Mouse (Mus musculus) C2C12 (cell line): ENCODE results near the gene Shoc2.

Source experiments
- CEBPB ChIP-seq: IDR thresholded peaks from one replicate; pipeline ENCODE4 v1.6.1; 2011; ENCODE audit warnings: low read depth, mild to moderate bottlenecking, control low read depth, moderate library complexity
- CTCF ChIP-seq: IDR thresholded peaks from one replicate; pipeline ENCODE4 v1.5.1; 2011; ENCODE audit not compliant: control insufficient read depth, insufficient read depth, insufficient read length
- FOSL1 ChIP-seq: IDR thresholded peaks from one replicate; pipeline ENCODE4 v1.8.0; 2011; ENCODE audit warnings: mild to moderate bottlenecking, low read length; ENCODE audit not compliant: poor library complexity, insufficient read depth, severe bottlenecking
- MAX ChIP-seq: IDR thresholded peaks from one replicate; pipeline ENCODE4 v1.6.1; 2011; ENCODE audit warnings: mild to moderate bottlenecking, control low read depth
- MYOD1 ChIP-seq: IDR thresholded peaks from one replicate; pipeline ENCODE4 v1.6.1; 2011; ENCODE audit warnings: low read depth; ENCODE audit not compliant: control insufficient read depth, insufficient read length
- MYOG ChIP-seq: IDR thresholded peaks from one replicate; pipeline ENCODE4 v1.6.1; 2011; ENCODE audit not compliant: control insufficient read depth, insufficient read length; ENCODE audit errors: extremely low read depth
- USF1 ChIP-seq: IDR thresholded peaks from one replicate; pipeline ENCODE4 v1.6.1; 2011; ENCODE audit warnings: low read depth, mild to moderate bottlenecking, control low read depth, moderate library complexity

DNA sequence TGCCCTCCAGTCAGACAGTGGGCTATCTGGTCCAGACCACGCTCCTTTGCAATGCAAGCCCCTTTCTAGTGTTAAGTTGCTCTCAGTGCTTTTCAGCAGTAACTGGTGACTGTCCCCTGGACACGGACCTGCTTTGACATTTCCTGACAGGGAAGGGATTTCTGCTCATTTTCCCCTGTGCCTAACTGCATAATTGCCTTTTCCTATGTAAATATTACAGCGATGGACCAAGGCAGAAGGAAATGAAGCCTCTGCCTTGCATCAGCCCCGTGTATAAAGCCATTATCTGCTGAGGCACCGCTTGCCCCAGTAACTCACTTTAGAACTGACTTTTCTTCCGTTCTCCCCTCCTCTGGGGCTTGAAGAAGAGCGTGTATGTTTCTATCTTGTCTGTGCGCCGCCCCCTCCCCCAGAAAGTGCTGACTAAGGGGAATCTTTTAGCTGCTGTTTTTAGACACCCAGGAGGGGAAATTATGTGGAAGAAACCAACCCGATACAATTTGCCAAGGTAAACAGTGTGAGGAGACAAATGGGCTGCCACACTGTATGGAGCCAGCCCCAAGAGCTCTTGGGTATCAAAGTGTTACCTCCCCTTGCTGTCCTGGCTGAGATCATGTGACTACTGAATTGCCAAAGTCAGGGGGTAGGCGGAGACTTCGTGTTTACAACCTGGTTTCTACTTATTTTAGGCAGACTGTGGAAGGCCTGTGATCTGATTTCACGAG, 104.2 kb downstream of the Shoc2 start:
- TF ChIP-seq CTCF, result no peak
- TF ChIP-seq USF1, result no peak
- TF ChIP-seq MAX, result no peak
- no peak for TF ChIP-seq MYOG
- no peak for TF ChIP-seq FOSL1
- no peak for TF ChIP-seq CEBPB
- TF ChIP-seq MYOD1, result no peak
